Mouse (Mus musculus) spleen, adult 2 months (tissue): ENCODE data around the gene Clstn3.
"Not testable (repeated sequence)": the region's sequence is repeated elsewhere in the genome, so short reads cannot be mapped to it uniquely, and the experiment has no call there.

Source experiments
- CTCF ChIP-seq: fragments of 200-500 bp; IDR thresholded peaks from 2 replicates; pipeline ENCODE4 v1.5.1; 2011; ENCODE audit warnings: mild to moderate bottlenecking, inconsistent platforms; ENCODE audit not compliant: insufficient read depth, insufficient read length, insufficient replicate concordance; ENCODE audit errors: extremely low read depth
- POLR2A ChIP-seq: fragments of 200-500 bp; IDR thresholded peaks from 2 replicates; pipeline ENCODE4 v1.6.1; 2011; ENCODE audit warnings: low read depth, low read length, inconsistent platforms

DNA sequence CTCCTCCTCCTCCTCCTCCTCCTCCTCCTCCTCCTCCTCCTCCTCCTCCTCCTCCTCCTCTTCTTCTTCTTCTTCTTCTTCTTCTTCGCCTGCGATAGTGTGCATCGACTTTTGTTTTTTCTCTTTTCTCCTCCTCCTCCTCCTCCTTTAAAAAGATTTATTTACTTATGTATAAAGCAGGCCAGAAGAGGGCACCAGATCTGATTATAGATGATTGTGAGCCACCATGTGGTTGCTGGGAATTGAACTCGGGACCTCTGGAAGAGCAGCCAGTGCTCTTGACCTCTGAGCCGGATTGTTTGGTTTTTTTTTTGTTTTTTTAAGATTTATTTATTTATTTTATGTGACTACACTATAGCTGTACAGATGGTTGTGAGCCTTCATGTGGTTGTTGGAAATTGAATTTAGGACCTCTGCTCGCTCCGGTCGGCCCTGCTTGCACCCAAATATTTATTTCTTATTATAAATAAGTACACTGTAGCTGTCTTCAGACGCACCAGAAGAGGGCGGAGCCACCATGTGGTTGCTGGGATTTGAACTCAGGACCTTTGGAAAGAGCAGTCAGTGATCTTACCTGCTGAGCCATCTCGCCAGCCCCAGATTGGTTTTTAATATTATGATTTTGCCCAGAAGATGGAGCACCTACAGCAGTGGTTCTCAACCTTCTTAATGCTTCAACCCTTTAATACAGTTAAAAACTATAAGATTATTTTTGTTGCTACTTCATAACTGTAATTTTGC is 10.9 kb upstream of the Clstn3 start:
- TF ChIP-seq CTCF, POLR2A: not testable (repeated sequence)
